Mouse (Mus musculus) forebrain, embryonic 14.5 days (tissue): ENCODE measurements around the gene Olfr560. TPM values are rescaled to one million over a fixed set of nuclear protein-coding genes. Genes with fewer than 3 reads are reported as not detected.

Experiments used
- ATAC-seq: fragments of 200-750 bp; cut with Nextera tagmentation; 2 replicates; pipeline ENCODE4 v1.8.0; 2017; ENCODE audit warnings: mild to moderate bottlenecking, moderate library complexity
- DNase-seq: peaks from one replicate; pipeline ENCODE4 v3.0.0-alpha.2; 2015; ENCODE audit warnings: low spot score
- H3K27ac ChIP-seq: fragments of 300-500 bp; sonication (generic); 2 replicates; pipeline ENCODE4 v1.5.1; 2014; ENCODE audit warnings: low read depth, mild to moderate bottlenecking, control low read depth, low read length, moderate library complexity
- H3K27me3 ChIP-seq: fragments of 300-500 bp; sonication (generic); replicated peaks from 2 replicates; pipeline ENCODE4 v1.6.1; 2014; ENCODE audit warnings: low read length, control low read depth, mixed read lengths; ENCODE audit not compliant: control insufficient read depth, insufficient read depth
- H3K36me3 ChIP-seq: fragments of 300-500 bp; sonication (generic); 2 replicates; pipeline ENCODE4 v1.6.1; 2014; ENCODE audit warnings: low read length, control low read depth; ENCODE audit not compliant: control insufficient read depth, insufficient read depth
- H3K4me1 ChIP-seq: fragments of 300-500 bp; sonication (generic); 2 replicates; pipeline ENCODE4 v1.6.1; 2014; ENCODE audit warnings: antibody characterized with exemption, low read length, control low read depth; ENCODE audit not compliant: control insufficient read depth, insufficient read depth
- H3K4me2 ChIP-seq: fragments of 300-500 bp; sonication (generic); 2 replicates; pipeline ENCODE4 v1.6.1; 2014; ENCODE audit warnings: mild to moderate bottlenecking, control low read depth, low read length
- H3K4me3 ChIP-seq: fragments of 300-500 bp; sonication (generic); 2 replicates; pipeline ENCODE4 v1.5.1; 2014; ENCODE audit warnings: low read depth, low read length, control low read depth
- H3K9ac ChIP-seq: fragments of 300-500 bp; sonication (generic); 2 replicates; pipeline ENCODE4 v1.6.1; 2014; ENCODE audit warnings: mild to moderate bottlenecking, low read length, control low read depth, moderate library complexity
- H3K9me3 ChIP-seq: fragments of 300-500 bp; sonication (generic); replicated peaks from 2 replicates; pipeline ENCODE4 v1.6.1; 2016; ENCODE audit warnings: low read length, control low read depth, mixed read lengths; ENCODE audit not compliant: control insufficient read depth
- WGBS: fragments of 180-500 bp; shearing (Covaris S2); extraction: QIAGEN DNeasy Blood & Tissue Kit; methylation state at CpG from one replicate; pipeline ENCODE4 v1.1.7; 2014; 5-methylcytosine and 5-hydroxymethylcytosine counted together
- polyA plus RNA-seq: library from polyadenylated mRNA; unstranded; fragments of >200 nt; fragmentation: Nextera tagmentation; extraction: Ambion mirVana; gene quantifications from 2 replicates; pipeline ENCODE4 v1.2.1, GENCODE M21; 2014

Gene Olfr560
- not detected in 2 replicates for polyA plus RNA-seq

GRCm38 (mm10) chr7:102759266-102759665 is at the start of gene Olfr560, which contains the start of gene Olfr78:
Gene Olfr560 (minus strand): TSS chr7:102759366.
Gene Olfr78 (minus strand): TSS chr7:102759471.
- ATAC-seq (no peak), DNase-seq (no peak)
- Histone ChIP-seq H3K27me3 (no peaks in the 10 kb centered on the region), H3K4me2 (no peak within 1 kb of the TSS), H3K9ac (no peak within 1 kb of the TSS), H3K9me3 (no peaks in the 10 kb centered on the region), H3K4me1 (no peaks in the 10 kb centered on the region), H3K36me3 (no peaks in the 10 kb centered on the region), H3K4me3 (no peak within 1 kb of the TSS), H3K27ac (no peak within 1 kb of the TSS)
- 87% methylated on average over 4 of the region's 4 CpGs for WGBS

- ATAC-seq (no peak), DNase-seq (no peak)
- H3K36me3 ChIP-seq: no peaks in the 10 kb centered on the region
- H3K9ac ChIP-seq: no peak within 1 kb of the TSS
- no peak within 1 kb of the TSS for H3K4me3 ChIP-seq
- no peaks in the 10 kb centered on the region for H3K4me1 ChIP-seq
- H3K27me3 ChIP-seq: no peaks in the 10 kb centered on the region
- H3K27ac ChIP-seq: no peak within 1 kb of the TSS
- H3K4me2 ChIP-seq: no peak within 1 kb of the TSS
- no peaks in the 10 kb centered on the region for H3K9me3 ChIP-seq
Observed at GRCm38 (mm10) chr7:102803180-102803579, 44.0 kb upstream of the Olfr560 start, which contains the start of gene Olfr564. Gene Olfr564 (plus strand): TSS chr7:102803480.

GRCm38 (mm10) chr7:102770921-102771320 is 11.8 kb upstream of the Olfr560 start, which contains the start of gene Olfr561:
Gene Olfr561 (plus strand): TSS chr7:102771221.
- no peak for ATAC-seq

GRCm38 (mm10) chr7:102752086-102752485 is 7.1 kb downstream of the Olfr560 start:
- no peak overlapping the region for H3K9ac ChIP-seq
- ATAC-seq (no peak), DNase-seq (no peak)
- no peak overlapping the region for H3K27ac ChIP-seq
- H3K4me1 ChIP-seq: no peaks in the 10 kb centered on the region
- WGBS: 22% methylated on average over 1 of the region's 1 CpGs
- H3K27me3 ChIP-seq: no peaks in the 10 kb centered on the region
- H3K9me3 ChIP-seq: no peaks in the 10 kb centered on the region
- H3K36me3 ChIP-seq: no peaks in the 10 kb centered on the region
- no peak overlapping the region for H3K4me3 ChIP-seq
- no peak overlapping the region for H3K4me2 ChIP-seq

More at GRCm38 (mm10) chr7:102770921-102771320, 11.8 kb upstream of the Olfr560 start, which contains the start of gene Olfr561:
- H3K36me3 ChIP-seq: no peaks in the 10 kb centered on the region
- H3K9me3 ChIP-seq: no peaks in the 10 kb centered on the region
- WGBS: 81% methylated on average over 2 of the region's 2 CpGs
- H3K9ac ChIP-seq: no peak within 1 kb of the TSS
- no peak within 1 kb of the TSS for H3K27ac ChIP-seq
- H3K27me3 ChIP-seq: no peaks in the 10 kb centered on the region
- no peaks in the 10 kb centered on the region for H3K4me1 ChIP-seq
- no peak within 1 kb of the TSS for H3K4me2 ChIP-seq
- no peak for DNase-seq
- H3K4me3 ChIP-seq: no peak within 1 kb of the TSS

- ATAC-seq: no peak
- Histone ChIP-seq H3K9me3 (no peaks in the 10 kb centered on the region), H3K4me1 (no peaks in the 10 kb centered on the region), H3K4me3 (no peak overlapping the region), H3K4me2 (no peak overlapping the region), H3K36me3 (no peaks in the 10 kb centered on the region), H3K27me3 (no peaks in the 10 kb centered on the region), H3K9ac (no peak overlapping the region), H3K27ac (no peak overlapping the region)
- DNase-seq: no peak
- 80% methylated on average over 2 of the region's 2 CpGs for WGBS
Observed at GRCm38 (mm10) chr7:102737705-102738104, 21.5 kb downstream of the Olfr560 start.

- Histone ChIP-seq H3K27ac (no peak overlapping the region), H3K4me1 (no peaks in the 10 kb centered on the region), H3K4me3 (no peak overlapping the region), H3K4me2 (no peak overlapping the region), H3K36me3 (no peaks in the 10 kb centered on the region), H3K9me3 (no peaks in the 10 kb centered on the region), H3K9ac (no peak overlapping the region), H3K27me3 (no peaks in the 10 kb centered on the region)
- DNase-seq (no peak), ATAC-seq (no peak)
- 85% methylated on average over 1 of the region's 1 CpGs for WGBS
Observed at GRCm38 (mm10) chr7:102733793-102734192, 25.4 kb downstream of the Olfr560 start.

GRCm38 (mm10) chr7:102727391-102727790 is 31.8 kb downstream of the Olfr560 start, which contains the start of gene Olfr559:
Gene Olfr559 (minus strand): TSS chr7:102727491.
- Histone ChIP-seq H3K27ac (no peak within 1 kb of the TSS), H3K4me2 (no peak within 1 kb of the TSS), H3K36me3 (no peaks in the 10 kb centered on the region), H3K4me1 (no peaks in the 10 kb centered on the region), H3K4me3 (no peak within 1 kb of the TSS), H3K27me3 (no peaks in the 10 kb centered on the region), H3K9ac (no peak within 1 kb of the TSS), H3K9me3 (no peaks in the 10 kb centered on the region)
- ATAC-seq: no peak
- no peak for DNase-seq

- Histone ChIP-seq H3K36me3 (no peaks in the 10 kb centered on the region), H3K4me1 (no peaks in the 10 kb centered on the region), H3K9me3 (no peaks in the 10 kb centered on the region), H3K4me2 (no peak within 1 kb of the TSS), H3K4me3 (no peak within 1 kb of the TSS), H3K27me3 (no peaks in the 10 kb centered on the region), H3K9ac (no peak within 1 kb of the TSS), H3K27ac (no peak within 1 kb of the TSS)
- DNase-seq (no peak), ATAC-seq (no peak)
- WGBS: 56% methylated on average over 1 of the region's 1 CpGs
Observed at GRCm38 (mm10) chr7:102718970-102719369, 40.2 kb downstream of the Olfr560 start, which contains the start of gene Olfr33. Gene Olfr33 (minus strand): TSS chr7:102719070.

- Histone ChIP-seq H3K36me3 (no peaks in the 10 kb centered on the region), H3K9me3 (no peaks in the 10 kb centered on the region), H3K4me2 (no peak within 1 kb of the TSS), H3K27ac (no peak within 1 kb of the TSS), H3K9ac (no peak within 1 kb of the TSS), H3K4me1 (no peaks in the 10 kb centered on the region), H3K27me3 (no peaks in the 10 kb centered on the region), H3K4me3 (no peak within 1 kb of the TSS)
- DNase-seq (no peak), ATAC-seq (no peak)
Observed at GRCm38 (mm10) chr7:102701915-102702314, 57.3 kb downstream of the Olfr560 start, which contains the start of gene Olfr558. Gene Olfr558 (plus strand): TSS chr7:102702215.
